Mouse (Mus musculus): Measurements from ENCODE around the gene Vangl1.

Vangl1 gene

DNA sequence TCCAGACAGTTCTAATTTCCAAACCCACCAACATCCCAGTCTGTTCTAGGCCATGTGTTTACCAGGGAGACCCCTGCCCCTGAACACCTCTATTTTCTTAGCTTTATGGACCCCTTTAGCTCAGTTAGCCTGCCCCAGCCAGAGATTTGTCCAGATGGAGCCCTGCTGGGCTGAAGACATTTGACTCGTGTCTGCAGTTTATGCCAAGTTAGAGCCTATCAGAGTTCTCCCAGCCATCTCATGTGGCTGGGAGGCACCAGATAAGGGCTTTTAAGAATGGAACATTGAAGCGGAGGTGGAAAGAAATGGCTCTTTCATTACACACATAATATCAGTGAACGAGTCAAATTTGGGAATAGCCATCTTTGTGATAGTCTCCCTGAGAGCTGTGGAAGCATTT lies 61.0 kb downstream of the Vangl1 start:
- DNase-seq (ENCODE audit: low spot score in 2 of 2), result no peak

- no peak for DNase-seq (ENCODE audit: low spot score in 2 of 2)
Measured at GRCm38 (mm10) chr3:102142947-102143346, 61.5 kb downstream of the Vangl1 start.

GRCm38 (mm10) chr3:102141893-102142292 lies 62.6 kb downstream of the Vangl1 start:
- peak in 1 of 2 experiments; percentile 17 for DNase-seq (ENCODE audit: low spot score in 2 of 2)

DNA sequence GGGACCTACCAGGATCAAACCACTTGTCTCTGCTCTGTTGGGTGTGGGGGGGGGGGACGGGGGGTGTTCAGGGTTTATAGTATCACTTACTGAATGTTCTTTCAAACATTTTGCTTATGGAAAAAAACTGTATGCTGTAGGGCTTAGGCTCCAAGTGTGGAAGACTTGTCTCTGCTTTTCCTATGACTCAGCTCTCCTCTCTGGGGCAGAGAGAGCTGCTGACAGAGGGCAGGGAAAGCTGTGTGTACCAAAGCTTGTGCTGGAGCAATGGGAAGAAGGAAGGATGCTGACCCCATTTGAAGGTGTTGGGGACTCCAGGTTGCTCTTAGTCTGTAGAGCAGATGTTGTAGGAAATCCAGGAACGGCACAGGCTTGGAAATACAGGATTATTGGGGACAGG lies 63.0 kb downstream of the Vangl1 start:
- no peak for DNase-seq (ENCODE audit: low spot score in 2 of 2)

DNA sequence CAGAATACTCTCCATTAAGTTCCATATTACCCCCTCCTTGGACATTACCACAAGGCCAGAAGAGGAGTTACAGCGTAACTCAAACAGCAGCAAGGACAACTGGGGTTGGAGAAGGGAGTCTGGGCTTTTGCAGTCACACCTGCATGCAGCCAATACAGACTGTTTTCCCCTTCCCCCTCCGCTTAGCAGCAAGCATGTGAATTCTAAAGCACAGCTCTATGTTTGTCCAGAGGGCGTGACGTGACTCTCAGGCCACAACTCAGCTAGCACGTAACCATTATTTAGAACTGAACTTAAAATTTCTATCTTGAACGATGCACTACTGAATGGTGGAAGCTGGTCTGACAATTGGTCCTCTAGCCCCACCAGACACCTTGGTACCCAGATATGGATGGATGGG lies 63.9 kb downstream of the Vangl1 start:
- no peak for DNase-seq (ENCODE audit: low spot score in 2 of 2)

DNA sequence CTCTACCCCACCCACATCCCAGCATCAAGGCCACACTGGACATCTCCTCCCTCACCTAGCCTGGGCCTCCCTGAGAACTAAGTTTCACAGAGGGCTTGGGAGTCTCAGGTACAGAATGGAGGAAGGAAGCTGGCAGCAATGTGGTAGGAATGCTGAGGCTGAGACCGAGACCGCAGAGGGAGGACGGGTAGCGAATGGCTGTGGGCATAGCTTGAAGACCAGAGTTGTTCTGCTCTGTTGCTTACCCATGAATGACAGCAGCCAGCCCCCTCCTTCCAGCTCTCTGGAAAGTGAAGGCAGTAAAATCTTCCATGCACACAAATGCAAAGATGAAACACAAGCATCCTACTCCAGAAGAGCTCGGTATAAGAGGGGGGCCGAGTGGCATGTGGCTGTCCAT lies 65.6 kb downstream of the Vangl1 start:
- no peak for DNase-seq (ENCODE audit: low spot score in 2 of 2)

- no peak for DNase-seq (ENCODE audit: low spot score in 2 of 2)
Measured at GRCm38 (mm10) chr3:102137158-102137557, 67.3 kb downstream of the Vangl1 start.

- DNase-seq (ENCODE audit: low spot score in 2 of 2), result no peak
Measured at GRCm38 (mm10) chr3:102135389-102136113, 68.9 kb downstream of the Vangl1 start.

DNA sequence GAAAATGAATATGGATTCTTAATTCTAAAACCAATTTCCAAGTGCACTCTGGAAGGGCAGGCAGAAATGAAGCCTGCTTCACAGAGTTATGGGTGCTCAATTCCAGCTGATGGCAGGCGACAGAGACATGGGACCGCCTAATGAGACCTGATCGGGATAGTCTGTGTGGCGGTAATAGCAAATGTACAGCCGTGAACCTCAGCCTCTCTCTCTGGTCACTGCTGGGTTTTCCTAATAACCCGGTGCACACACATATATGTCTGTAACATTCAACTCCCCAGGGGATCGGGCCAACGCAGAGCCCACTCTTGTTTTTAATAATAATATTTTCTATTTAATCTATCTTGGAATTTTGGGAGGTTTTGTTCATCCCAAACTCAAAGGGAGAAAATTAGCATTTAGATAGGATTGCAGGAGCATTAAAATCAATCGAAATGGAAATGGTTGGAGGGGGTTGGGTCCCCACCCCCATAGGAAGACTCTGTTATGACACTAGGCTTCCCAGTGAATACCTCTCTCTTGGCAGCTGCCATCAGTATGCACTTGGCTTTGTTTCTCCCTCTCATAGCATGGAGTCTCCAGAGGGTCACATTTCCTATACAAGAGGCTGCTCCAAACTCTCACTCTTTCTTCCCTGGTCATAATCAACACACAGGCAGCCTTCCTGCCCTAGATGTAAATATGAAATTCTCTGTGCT lies 72.7 kb downstream of the Vangl1 start:
- DNase-seq (ENCODE audit: low spot score in 2 of 2), result no peak

DNA sequence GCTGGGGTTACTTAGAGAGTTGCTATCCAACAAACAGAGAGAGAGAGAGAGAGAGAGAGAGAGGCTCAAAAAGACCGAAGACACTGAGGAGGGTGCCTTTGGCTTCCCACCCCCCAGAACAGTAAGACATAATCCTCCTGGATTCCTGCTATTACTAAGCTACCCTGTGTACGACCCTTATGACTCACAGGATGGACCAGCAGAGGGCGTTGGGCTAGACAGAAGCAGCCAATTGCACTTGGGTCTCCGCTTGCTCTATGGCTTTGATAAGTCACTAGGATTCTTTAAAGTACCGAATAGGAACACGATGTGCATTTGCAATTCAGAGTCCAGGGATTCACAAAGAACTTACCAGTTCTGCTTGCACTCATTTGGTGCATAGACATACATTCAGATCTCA lies 74.0 kb downstream of the Vangl1 start:
- no peak for DNase-seq (ENCODE audit: low spot score in 2 of 2)

DNA sequence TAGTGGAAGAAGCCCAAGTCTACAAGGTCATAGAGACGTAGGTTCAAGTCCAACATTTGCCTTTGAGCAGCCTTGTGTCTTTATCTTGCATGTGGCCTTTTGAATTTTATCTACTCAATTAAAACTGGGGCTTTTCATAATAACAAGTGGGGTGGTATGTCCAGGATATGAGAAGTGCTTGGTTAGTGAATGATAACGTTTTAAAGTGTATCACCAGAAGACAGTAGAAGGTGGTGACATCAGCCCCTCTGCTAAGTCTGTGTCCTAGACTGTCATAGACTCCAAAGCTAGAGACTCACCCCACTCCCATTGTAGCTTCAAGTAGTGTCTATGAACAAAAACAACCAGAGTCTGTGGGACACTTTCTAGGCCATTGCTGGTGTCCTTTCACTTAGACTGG lies 76.3 kb downstream of the Vangl1 start:
- no peak for DNase-seq (ENCODE audit: low spot score in 2 of 2)

GRCm38 (mm10) chr3:102127114-102127513 lies 77.4 kb downstream of the Vangl1 start:
- DNase-seq (ENCODE audit: low spot score in 2 of 2), result no peak

GRCm38 (mm10) chr3:102125546-102125945 lies 78.9 kb downstream of the Vangl1 start:
- DNase-seq (ENCODE audit: low spot score in 2 of 2), result no peak

DNA sequence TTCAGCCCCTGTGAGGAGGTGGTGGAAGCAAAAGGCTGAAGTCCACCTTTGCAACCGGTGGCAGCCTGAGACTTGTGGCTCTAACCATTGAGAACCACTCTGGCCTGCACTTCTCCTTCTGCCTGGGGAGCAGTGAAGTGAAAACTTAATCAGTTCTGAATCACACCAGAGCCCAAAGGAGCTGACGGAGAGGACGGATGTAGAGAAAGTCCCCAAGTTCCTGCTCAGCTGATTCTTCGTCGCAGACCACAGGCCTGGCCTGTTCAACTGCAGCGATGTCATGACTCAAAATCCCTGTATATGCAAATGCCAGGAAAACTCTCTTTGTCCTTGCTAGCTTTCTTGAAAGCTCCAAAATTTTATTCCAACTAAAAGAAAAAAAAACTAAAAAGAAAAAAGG lies 80.8 kb downstream of the Vangl1 start:
- no peak for DNase-seq (ENCODE audit: low spot score in 2 of 2)

DNA sequence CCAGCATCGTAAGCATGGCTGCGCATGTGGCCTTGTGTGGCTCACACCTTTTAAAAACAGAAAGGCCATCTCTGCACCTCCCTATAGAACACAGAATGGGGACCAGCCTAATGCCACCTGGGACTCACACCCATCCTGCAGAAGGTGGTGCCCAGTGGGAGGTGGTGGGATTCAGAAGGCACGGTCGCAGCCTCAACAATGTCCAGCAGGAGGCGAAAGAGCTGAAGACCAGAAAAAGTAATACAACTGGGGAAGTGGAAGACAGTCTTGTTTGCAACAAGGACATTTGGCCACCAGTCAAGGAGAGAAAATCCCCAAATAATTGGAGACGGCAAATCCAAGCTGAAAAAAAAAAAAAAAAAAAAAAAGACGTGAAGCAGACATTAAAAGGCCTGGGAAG lies 82.4 kb downstream of the Vangl1 start:
- no peak for DNase-seq (ENCODE audit: low spot score in 2 of 2)

- DNase-seq (ENCODE audit: low spot score in 2 of 2), result no peak
Measured at GRCm38 (mm10) chr3:102120947-102121346, 83.5 kb downstream of the Vangl1 start.

DNA sequence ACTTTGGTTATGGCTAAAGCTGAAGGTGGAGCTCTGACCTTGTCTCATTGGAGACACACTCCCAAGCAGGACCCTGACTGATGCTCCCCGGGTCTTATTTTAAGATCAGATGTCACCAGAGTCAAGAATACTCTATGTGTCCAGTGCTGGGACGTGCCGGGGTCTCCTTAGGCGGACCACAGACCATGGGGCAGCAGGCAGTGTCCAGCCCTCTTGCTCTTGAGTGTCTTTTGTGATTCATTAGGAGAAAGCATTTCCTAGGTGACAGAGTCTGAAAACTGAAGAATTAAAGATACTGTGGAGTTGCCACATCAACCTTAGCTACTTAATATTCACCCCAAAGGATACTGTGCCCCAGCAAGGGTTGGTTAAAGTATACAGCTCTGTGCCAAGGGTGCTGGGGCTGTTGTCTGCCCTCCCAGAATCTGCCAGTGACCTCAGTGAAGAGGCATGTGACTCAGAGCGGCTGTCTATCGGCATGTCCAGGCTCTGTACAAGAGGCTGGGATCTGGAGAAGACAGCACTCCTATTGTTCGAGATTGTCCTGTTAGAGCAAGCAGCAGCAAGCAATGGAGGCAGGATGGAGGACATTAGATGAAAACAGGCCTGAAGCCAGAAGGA lies 92.4 kb downstream of the Vangl1 start:
- no peak for DNase-seq (ENCODE audit: low spot score in 2 of 2)

DNA sequence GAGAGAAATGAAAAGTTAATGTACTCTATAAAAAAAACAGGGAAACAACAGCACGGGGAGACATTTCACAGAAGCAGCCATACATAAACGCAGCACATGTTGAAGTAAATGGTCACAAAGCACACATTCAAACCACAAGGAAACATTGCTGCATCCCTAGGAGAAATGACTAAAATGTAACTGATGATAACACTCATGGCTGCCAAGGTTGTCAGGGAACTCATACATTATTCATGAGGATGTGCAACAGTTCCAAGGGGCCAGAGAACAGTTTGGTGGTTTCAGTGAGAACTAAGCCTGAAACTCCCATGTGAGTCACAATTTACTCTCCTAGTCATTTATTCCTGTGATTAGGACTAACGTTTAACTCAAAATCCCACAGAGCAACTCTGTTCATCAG lies 96.3 kb downstream of the Vangl1 start:
- DNase-seq (ENCODE audit: low spot score in 2 of 2), result no peak

GRCm38 (mm10) chr3:102103811-102104565 lies 100.5 kb downstream of the Vangl1 start:
- DNase-seq (ENCODE audit: low spot score in 2 of 2), result no peak
